Mouse (Mus musculus) myocyte (in vitro differentiated cells): Measurements from ENCODE around the gene Poldip3.

Source experiments
- CEBPB ChIP-seq: IDR thresholded peaks from 2 replicates; pipeline ENCODE4 v1.6.1; 2011; ENCODE audit warnings: mild to moderate bottlenecking, moderate library complexity; ENCODE audit not compliant: poor library complexity, insufficient read depth, severe bottlenecking
- E2F4 ChIP-seq: IDR thresholded peaks from one replicate; pipeline ENCODE4 v1.6.1; 2011; ENCODE audit warnings: mild to moderate bottlenecking, control low read depth, moderate library complexity; ENCODE audit not compliant: insufficient read depth
- MAX ChIP-seq: IDR thresholded peaks from one replicate; pipeline ENCODE4 v1.6.1; 2011; ENCODE audit warnings: low read depth, mild to moderate bottlenecking, control low read depth
- POLR2A ChIP-seq: IDR thresholded peaks from one replicate; pipeline ENCODE4 v1.6.1; 2011; ENCODE audit warnings: low read depth, mild to moderate bottlenecking, control low read depth, moderate library complexity; ENCODE audit not compliant: insufficient read length
- POLR2AphosphoS2 ChIP-seq: IDR thresholded peaks from one replicate; pipeline ENCODE4 v1.6.1; 2011; ENCODE audit warnings: low read depth, control low read depth; ENCODE audit not compliant: insufficient read length
- REST ChIP-seq: IDR thresholded peaks from one replicate; pipeline ENCODE4 v1.6.1; 2011; ENCODE audit warnings: mild to moderate bottlenecking, control low read depth, moderate library complexity; ENCODE audit not compliant: insufficient read depth, insufficient read length
- SRF ChIP-seq: IDR thresholded peaks from one replicate; pipeline ENCODE4 v1.6.1; 2011; ENCODE audit warnings: low read depth; ENCODE audit not compliant: control insufficient read depth, insufficient read length
- TCF12 ChIP-seq: IDR thresholded peaks from one replicate; pipeline ENCODE4 v1.6.1; 2011; ENCODE audit warnings: mild to moderate bottlenecking, control low read depth; ENCODE audit not compliant: poor library complexity, insufficient read depth, severe bottlenecking
- TCF3 ChIP-seq: IDR thresholded peaks from one replicate; pipeline ENCODE4 v1.6.1; 2011; ENCODE audit warnings: low read depth, control low read depth; ENCODE audit not compliant: insufficient read length
- USF1 ChIP-seq: IDR thresholded peaks from one replicate; pipeline ENCODE4 v1.6.1; 2011; ENCODE audit warnings: low read depth, mild to moderate bottlenecking, control low read depth, moderate library complexity

GRCm38 (mm10) chr15:83155672-83156419, 6.7 kb upstream of the Poldip3 start:
- TF ChIP-seq POLR2A: peak; percentile 5
- TF ChIP-seq E2F4: no peak
- TF ChIP-seq TCF3: no peak
- TF ChIP-seq POLR2AphosphoS2: no peak
- TF ChIP-seq MAX: no peak
- no peak for TF ChIP-seq SRF
- TF ChIP-seq USF1: no peak
- TF ChIP-seq REST: no peak
- TF ChIP-seq CEBPB: no peak
- TF ChIP-seq TCF12: no peak
